Mouse (Mus musculus) left cerebral cortex, postnatal 36 days (tissue): ENCODE measurements around the gene Gm5941. TPM values are rescaled to one million over a fixed set of nuclear protein-coding genes. Genes with fewer than 3 reads are reported as not detected.
"Not testable (repeated sequence)": the region's sequence is repeated elsewhere in the genome, so short reads cannot be mapped to it uniquely, and the experiment has no call there.

Experiments
- DNase-seq, 2 experiments: peaks; one replicate each; pipeline ENCODE4 v3.0.0; 2021 to 2022; ENCODE audit warnings: low spot score in 2 of 2, mixed read lengths in 1 of 2
- intact Hi-C: fragments of 180-260 bp; cut with DNase I; formaldehyde crosslinking; loops from one replicate; pipeline ENCODE4 v1.15.1; 2025
- total RNA-seq, 2 experiments: library from RNA; stranded (reverse); gene quantifications; 2 replicates each; pipeline ENCODE4 v1.2.3; 2021

Gm5941 gene
- total RNA-seq = not detected

DNA sequence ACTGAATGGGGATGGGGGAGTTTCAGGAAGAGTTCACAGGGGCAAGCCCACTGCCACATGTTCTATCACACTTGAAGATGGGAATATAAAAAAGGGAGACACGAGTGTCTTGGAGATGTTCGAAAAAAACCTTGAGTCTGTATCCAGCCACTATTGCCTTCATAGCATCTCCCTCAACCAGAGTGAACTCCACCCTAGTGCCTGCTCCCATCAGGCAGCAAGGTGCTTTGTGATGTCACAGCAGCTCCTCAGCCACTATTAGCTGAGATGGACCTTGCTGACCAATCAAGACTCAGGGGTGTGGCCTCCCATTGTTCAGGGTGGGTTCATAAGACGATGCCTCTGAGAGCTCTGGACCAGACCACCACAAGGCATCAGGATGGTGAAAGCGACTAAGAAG, at the start of gene Gm5941:
Gm5941 (plus strand) TSS at position 301 of the 400 bp plus-strand sequence.
- DNase-seq, intact Hi-C loops: not testable (repeated sequence)

DNA sequence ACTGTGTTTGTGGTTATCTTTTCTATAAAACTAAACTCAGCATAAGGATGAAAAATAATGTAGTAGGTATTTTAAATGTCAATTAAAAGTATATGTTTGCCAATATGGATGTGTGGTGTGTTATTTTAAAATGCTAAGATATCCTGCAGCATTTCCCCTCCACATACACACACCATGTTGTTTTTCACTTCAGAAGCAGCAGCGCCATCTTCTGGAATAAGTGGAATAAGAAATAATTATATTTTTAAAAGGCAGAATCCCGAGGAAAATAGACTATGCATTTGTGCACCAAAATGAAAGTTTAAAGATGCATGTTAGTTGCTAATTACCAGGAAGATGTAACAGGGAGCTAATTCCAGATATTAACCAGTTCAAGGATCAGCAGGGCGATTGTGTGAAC, 29.3 kb upstream of the Gm5941 start:
- no peak for DNase-seq
- intact Hi-C loops = no loop called here

DNA sequence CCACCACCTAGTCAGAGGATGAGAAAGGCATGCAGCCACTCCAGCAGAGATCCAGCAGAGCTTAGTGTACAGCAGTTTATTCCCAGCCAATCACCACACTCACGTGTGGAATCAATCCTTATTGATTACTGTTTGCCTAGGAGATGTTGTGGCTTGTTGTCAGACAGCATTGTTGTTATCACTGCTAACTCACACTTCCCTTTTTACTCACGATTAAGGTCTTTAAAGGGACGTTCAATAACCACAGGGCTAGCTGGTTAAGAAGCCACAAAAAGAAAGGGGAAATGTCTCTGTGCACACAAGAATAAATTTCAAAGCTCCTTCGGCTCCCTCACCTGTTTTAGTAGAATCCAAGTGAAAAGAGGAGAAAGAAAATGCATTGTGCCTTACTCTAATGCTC, 25.0 kb upstream of the Gm5941 start:
- no peak for DNase-seq
- intact Hi-C loops = no loop called here

DNA sequence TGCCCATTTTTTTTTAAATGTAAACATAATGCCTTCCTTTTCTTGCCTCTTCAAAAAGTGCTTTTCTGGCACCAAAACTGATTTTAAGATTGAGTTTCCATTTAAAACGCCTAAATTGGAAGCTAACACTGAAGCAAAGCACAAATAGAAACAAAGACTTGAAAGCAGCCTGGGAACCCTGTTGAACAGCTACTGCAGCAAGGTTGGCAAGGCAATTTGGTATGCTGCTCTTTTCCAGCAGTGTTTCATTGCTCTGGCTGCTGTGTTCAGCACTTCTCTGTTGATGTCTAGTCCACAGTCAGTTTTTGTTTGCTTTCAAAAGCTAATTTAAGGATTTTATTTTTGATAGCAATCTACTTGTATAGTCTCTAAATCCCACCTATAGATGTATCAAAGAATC, 8.5 kb downstream of the Gm5941 start:
- peak in 1 of 2 experiments; percentile 2 for DNase-seq
- intact Hi-C loops = no loop called here

DNA sequence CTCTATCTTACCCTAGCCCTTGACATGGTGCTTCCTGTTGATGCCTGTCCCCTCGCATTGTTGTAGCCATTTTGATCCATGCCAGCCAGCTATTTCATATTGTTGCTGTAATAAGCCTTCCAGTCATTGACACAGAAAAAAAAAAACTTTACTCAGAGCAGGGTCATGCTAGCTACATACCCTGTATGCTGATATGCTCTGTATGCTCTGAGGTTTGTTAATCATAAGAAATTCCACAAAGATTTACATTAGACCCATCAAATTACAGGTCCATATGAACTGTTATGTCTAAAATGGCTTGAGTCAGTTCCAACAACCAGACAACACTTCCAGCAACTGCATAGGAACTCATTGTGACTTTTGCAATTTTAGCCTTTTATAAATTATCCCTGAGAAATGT, 38.1 kb downstream of the Gm5941 start:
- intact Hi-C loops = no loop called here
- DNase-seq = no peak

Other genes starting within 250 kb of the Gm5941 start
- not detected for gene Mageb18, start 109.6 kb downstream of the Gm5941 start, total RNA-seq